Mouse (Mus musculus) erythroblast, embryonic 14.5 days (primary cell): Measurements from ENCODE around the gene Pard6b. TPM values are rescaled to one million over a fixed set of nuclear protein-coding genes. Genes with fewer than 3 reads are reported as not detected.

Experiments
- H3K27me3 ChIP-seq: 2 replicates; pipeline ENCODE4 v1.6.1; 2012; ENCODE audit warnings: inconsistent platforms; ENCODE audit not compliant: control insufficient read depth
- H3K36me3 ChIP-seq: 2 replicates; pipeline ENCODE4 v1.6.1; 2012; ENCODE audit warnings: mild to moderate bottlenecking, inconsistent platforms; ENCODE audit not compliant: control insufficient read depth
- H3K4me1 ChIP-seq: 2 replicates; pipeline ENCODE4 v1.6.1; 2012; ENCODE audit warnings: inconsistent platforms; ENCODE audit not compliant: control insufficient read depth
- H3K4me3 ChIP-seq: replicated peaks from 2 replicates; pipeline ENCODE3; 2012; ENCODE audit warnings: moderate library complexity, mild to moderate bottlenecking, inconsistent platforms
- H3K9me3 ChIP-seq: 2 replicates; pipeline ENCODE4 v1.6.1; 2012; ENCODE audit warnings: low read length, inconsistent platforms, mixed read lengths; ENCODE audit not compliant: control insufficient read depth
- GATA1 ChIP-seq: IDR thresholded peaks from 2 replicates; pipeline ENCODE4 v1.6.1; 2012; ENCODE audit warnings: low read length, inconsistent platforms, mixed read lengths
- TAL1 ChIP-seq: IDR thresholded peaks from 3 replicates; pipeline ENCODE4 v1.6.1; 2012; ENCODE audit warnings: low read length, inconsistent platforms, mixed read lengths
- polyA plus RNA-seq: library from polyadenylated mRNA; stranded (reverse); fragments of >175 nt; gene quantifications from 2 replicates; pipeline ENCODE4 v1.2.3, GENCODE M21; 2012

Gene Pard6b
- polyA plus RNA-seq, 1 experiment = 0.06 TPM

GRCm38 (mm10) chr2:168091560-168091959 lies 10.8 kb downstream of the Pard6b start:
- Histone ChIP-seq H3K27me3 (no peaks in the 10 kb centered on the region), H3K36me3 (peaks cover 17% of the 10 kb centered on the region), H3K4me3 (no peak overlapping the region), H3K9me3 (no peaks in the 10 kb centered on the region), H3K4me1 (peaks cover 5% of the 10 kb centered on the region)
- no peak for TF ChIP-seq TAL1
- TF ChIP-seq GATA1 = no peak

DNA sequence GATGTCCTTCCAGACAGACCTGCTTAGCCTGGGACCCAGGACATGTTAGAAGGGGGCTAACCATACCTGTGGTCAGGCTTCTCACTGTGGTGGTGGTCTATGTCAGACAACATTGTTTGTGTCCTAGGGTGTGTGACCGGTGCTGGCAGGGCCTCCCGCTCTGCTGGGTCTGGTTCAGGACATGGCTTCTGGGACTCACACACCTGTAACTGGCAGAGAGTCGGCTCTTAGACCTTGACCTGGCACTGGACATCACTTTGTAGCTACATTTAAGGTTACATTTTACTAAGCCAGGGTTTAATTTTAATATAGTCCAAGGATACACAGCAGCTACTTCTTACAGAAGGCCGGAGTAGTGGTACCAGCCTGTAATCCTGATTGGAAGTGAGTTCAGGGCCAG lies 12.3 kb downstream of the Pard6b start:
- no peak overlapping the region for H3K4me3 ChIP-seq
- H3K36me3 ChIP-seq = peaks cover 17% of the 10 kb centered on the region
- H3K27me3 ChIP-seq = no peaks in the 10 kb centered on the region
- no peaks in the 10 kb centered on the region for H3K9me3 ChIP-seq
- H3K4me1 ChIP-seq = peaks cover 5% of the 10 kb centered on the region
- TF ChIP-seq TAL1 (no peak), GATA1 (no peak)

DNA sequence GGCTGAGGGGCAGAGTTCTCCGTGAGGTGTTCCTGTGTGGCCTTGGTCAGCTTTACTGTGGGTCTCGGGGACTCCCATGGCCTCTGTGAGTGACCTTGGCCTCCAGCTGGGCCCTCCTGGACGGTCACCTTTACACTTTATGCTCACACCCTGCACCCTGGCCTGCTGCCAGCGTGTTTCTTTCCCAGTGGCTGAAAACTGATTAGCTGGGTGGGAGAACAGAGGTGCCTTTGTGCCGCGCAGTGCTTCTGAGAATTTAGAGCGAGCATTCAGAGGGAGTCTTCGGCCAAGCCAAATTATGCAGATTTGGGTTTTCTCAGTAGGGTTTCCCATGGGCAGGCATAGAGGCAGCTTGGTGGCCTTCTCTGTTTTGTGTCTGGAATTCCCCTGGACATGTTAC lies 14.3 kb downstream of the Pard6b start:
- no peaks in the 10 kb centered on the region; the same call in 1 of the 2 replicates for H3K4me1 ChIP-seq
- no peak overlapping the region for H3K4me3 ChIP-seq
- TF ChIP-seq GATA1 (no peak), TAL1 (no peak)
- H3K27me3 ChIP-seq = no peaks in the 10 kb centered on the region
- H3K36me3 ChIP-seq = peaks cover 32% of the 10 kb centered on the region
- no peaks in the 10 kb centered on the region for H3K9me3 ChIP-seq

DNA sequence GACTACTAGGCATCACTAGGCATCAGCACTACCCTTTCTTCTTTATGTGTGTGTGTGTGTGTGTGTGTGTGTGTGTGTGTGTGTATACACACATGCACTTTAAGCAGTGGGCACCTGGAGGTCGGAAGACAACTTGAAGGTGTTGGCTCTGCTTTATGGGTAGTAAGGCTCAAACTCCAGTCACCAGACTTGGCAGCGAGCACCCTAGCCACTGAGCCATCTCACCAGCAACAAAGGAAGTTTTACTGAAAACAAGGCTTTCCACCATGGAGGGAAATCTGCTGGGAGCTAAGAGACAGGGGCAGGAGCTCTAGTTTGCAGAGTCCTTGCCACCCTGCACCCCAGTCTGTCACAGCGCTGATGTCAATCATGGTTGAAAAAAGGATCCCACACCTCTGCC lies 15.7 kb downstream of the Pard6b start:
- H3K4me1 ChIP-seq = no peaks in the 10 kb centered on the region; the same call in 1 of the 2 replicates
- H3K4me3 ChIP-seq = no peak overlapping the region
- TF ChIP-seq GATA1 (no peak), TAL1 (no peak)
- H3K27me3 ChIP-seq = no peaks in the 10 kb centered on the region
- no peaks in the 10 kb centered on the region for H3K9me3 ChIP-seq
- H3K36me3 ChIP-seq = peaks cover 30% of the 10 kb centered on the region

DNA sequence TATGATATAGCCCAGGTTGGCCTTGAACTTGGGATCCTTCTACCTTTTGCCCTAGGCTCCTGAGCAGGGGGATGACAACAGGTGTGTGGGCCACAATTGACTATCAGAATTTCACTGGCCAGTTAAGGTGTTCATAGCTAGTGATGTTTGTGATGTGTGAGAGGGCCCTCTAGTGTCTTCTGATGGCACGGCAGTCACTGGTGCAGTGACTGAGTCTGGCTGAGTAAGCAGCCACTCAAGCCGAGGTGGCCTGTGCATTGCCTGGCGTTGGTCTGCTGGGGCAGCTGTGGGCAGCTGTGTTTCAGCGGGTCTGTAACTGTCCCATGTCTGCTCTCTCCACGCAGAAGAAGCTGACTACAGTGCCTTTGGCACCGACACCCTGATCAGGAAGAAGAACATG lies 17.2 kb downstream of the Pard6b start:
- no peak overlapping the region for H3K4me3 ChIP-seq
- TF ChIP-seq GATA1 = no peak
- no peak for TF ChIP-seq TAL1
- peaks cover 25% of the 10 kb centered on the region for H3K36me3 ChIP-seq

DNA sequence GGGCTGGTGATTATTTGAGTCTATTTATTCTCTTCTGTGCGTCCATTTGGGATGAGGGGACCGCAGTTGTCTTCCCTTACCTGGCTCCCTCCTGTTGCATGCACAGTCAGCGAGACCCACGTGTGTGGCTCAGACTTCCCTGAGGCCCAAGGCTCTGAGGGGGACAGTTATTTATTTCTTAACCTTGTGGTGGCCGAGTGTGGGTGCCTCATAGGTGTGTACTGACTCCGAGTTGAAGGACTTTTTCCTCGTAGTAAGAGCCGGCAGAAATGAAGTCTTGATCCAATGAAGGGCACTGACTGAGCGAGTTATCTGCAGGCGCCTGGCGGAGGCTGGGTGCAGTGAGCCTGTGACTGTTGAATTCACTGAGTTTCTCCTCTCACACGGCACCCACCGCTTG lies 19.2 kb downstream of the Pard6b start:
- Histone ChIP-seq H3K36me3 (peaks cover 22% of the 10 kb centered on the region), H3K4me3 (no peak overlapping the region), H3K4me1 (no peaks in the 10 kb centered on the region), H3K9me3 (no peaks in the 10 kb centered on the region), H3K27me3 (no peaks in the 10 kb centered on the region)
- TF ChIP-seq GATA1 (no peak), TAL1 (no peak)

More for the DNA sequence above, 17.2 kb downstream of the Pard6b start:
- no peaks in the 10 kb centered on the region for H3K27me3 ChIP-seq
- no peaks in the 10 kb centered on the region; the same call in 1 of the 2 replicates for H3K4me1 ChIP-seq
- H3K9me3 ChIP-seq = no peaks in the 10 kb centered on the region

GRCm38 (mm10) chr2:168101805-168102204 lies 21.0 kb downstream of the Pard6b start:
- H3K9me3 ChIP-seq = no peaks in the 10 kb centered on the region
- no peaks in the 10 kb centered on the region for H3K27me3 ChIP-seq
- H3K36me3 ChIP-seq = peaks cover 22% of the 10 kb centered on the region
- no peak for TF ChIP-seq GATA1
- TF ChIP-seq TAL1 = no peak
- no peak overlapping the region for H3K4me3 ChIP-seq
- H3K4me1 ChIP-seq = no peaks in the 10 kb centered on the region

- Histone ChIP-seq H3K27me3 (no peaks in the 10 kb centered on the region), H3K4me1 (no peaks in the 10 kb centered on the region), H3K4me3 (no peak overlapping the region), H3K36me3 (peaks cover 19% of the 10 kb centered on the region), H3K9me3 (no peaks in the 10 kb centered on the region)
- no peak for TF ChIP-seq TAL1
- TF ChIP-seq GATA1 = no peak
Observed at GRCm38 (mm10) chr2:168103341-168103740, 22.5 kb downstream of the Pard6b start.

DNA sequence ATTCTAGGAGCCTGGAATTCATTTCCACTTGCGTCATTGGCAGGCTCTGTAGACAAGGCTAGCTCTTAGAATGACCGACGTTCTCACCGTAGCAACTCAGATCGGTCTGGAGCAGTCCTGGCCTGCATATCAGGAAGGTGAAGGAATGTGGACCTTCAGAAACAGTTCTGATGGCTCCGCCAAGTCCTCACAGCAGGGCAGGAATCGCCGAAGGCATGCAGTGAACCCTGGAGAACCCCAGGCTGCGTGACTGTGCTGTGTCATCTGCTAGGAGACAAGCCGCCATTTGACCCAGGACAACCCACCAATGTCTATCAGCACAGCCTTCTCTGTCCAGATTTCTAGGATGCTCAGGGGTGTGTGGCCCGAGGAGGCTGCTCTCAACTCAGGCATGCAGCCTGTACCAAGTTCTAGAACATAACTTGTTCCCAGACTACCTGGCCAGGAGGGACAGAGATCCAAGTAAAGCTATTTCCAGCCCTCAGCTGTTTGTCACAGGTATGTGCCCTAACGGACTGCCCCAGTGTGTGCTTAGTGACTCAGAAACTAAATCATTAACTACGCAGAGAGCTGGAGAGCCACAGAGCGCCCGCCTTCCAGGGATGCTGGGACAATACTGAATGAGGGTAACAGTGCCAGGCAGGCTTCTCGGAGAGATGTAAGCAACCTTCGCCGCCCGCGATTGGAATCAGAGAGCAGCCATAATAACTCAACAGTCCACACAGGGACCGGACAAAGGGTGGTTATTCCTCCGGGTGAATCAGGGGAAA lies 23.8 kb downstream of the Pard6b start:
- no peaks in the 10 kb centered on the region for H3K27me3 ChIP-seq
- TF ChIP-seq TAL1 (no peak), GATA1 (no peak)
- no peaks in the 10 kb centered on the region for H3K4me1 ChIP-seq
- no peak overlapping the region for H3K4me3 ChIP-seq
- no peaks in the 10 kb centered on the region for H3K9me3 ChIP-seq
- H3K36me3 ChIP-seq = peaks cover 8% of the 10 kb centered on the region
